Mouse (Mus musculus) heart, postnatal 4 days (tissue): ENCODE measurements at regions not wholly inside any gene's neighbourhood (a gene's known extent, or its start where the extent isn't known, plus 50 kb on each side); places are given as distances from the start of the nearest gene placed in this dataset.

Source experiments
- DNase-seq: peaks from one replicate; pipeline ENCODE4 v3.0.0; 2021

DNA sequence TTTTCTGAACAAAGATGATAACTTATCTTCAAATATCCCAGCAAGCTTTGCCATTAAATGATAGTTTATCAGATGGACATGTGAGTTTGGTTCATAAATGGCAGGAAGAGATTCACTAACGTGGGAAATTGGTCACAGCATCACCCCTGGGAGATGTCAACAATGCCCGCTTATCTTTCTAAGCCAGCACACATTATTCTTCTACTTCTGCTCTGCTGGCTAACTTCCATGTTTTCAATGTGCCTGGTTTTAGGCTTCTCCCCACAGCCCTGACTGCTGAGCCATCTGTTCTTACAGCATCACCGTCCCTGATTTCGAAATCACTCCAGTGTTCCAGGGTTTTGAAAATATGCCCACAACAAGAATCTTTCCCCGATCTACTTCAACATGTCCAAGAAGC is 2175.4 kb downstream of the 9330182O14Rik start:
- no peak for DNase-seq

DNA sequence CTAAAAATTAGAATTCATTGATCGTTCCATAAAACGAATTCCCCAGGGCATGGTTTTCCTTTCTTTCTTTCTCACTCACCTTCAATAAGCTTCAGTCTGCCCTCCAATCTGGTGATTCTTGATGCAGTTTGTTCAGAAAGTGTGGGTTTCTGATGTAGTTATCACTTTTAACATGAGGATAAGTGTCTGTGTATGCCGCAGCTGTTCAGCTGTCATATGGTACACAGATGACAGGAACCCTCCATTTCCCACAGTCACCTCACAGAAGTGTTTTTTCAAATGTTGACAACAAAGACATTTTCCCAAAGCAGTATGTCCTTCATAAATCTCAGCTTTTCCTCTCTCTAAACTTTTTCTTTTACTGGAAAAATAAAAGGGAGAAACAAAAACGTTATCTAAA is 2177.0 kb downstream of the 9330182O14Rik start:
- no peak for DNase-seq

DNA sequence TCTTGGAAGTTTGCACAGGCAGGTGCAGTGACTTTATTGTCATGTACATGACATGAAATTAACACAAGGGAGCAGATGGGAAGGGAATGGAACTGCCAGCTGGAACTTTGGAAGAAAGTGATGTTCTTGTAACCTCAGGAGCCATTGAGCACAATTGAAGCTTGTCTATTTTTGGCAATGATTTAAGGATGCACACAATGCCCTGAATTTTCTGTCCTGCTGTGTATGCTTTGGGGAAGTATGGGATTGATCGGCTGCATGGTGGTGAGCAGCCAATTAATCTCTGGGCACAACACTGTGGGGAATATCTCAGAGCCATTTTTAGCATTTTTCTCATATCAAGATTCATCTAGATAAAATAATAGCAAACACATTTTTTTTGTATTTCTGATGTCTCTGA is 2186.2 kb downstream of the 9330182O14Rik start:
- no peak for DNase-seq

DNA sequence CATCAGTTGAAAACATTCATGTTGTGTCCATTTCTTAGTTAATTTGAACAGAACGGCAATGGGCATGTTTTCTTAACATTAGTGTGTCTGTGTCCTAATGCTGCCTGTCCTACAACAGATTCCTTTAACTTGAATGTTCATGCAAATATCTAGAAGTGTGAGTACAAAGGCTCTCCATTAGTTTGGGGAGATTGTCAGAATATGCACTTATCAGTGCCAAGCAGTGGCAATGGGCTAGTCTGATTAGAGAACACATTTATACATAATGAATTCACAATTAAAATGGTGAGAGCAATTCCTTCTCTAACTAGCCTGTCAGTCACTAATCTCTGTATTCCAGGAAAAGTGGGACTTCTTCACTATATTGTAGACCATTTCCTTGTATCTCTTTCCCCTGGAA is 2188.8 kb downstream of the 9330182O14Rik start:
- DNase-seq, result no peak

DNA sequence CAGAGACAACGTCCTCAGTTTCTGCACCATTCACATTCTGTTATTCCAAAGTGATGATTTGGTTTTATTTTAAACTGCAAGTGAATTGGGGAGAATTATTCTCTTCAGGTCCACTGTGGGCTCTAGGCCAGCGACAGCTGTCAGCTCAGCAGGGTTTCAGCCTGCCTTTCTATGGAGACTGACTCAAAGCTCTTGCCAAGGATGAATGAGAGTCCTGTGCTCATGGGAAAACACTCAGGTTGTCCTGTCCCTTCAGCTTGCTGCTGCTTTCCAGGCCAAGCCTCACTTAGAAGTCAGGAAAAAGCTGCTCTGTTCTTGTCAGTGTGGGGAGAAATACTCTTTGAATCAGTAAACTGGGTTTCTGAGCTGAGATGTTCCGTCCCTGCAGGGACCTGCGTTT is 2191.1 kb downstream of the 9330182O14Rik start:
- DNase-seq, result no peak

DNA sequence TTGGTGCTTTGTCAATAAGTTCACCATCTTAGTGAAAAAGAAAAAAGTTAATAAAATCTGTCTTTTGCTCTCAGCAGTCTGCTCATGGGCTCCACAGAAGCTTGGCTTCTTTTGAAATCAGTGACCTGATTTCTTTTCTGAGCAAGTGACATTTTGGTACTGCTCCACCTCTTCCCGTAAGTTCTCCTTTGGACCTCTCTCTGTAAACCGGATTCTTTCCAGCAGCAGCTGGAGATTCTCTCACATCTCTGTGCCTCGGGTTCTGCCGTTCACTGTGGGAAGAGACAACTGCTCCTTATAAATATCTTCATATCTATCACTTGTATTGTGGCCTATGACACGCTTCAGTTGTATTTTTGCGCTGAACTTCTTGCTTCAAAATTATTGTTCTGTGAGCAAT is 2194.4 kb downstream of the 9330182O14Rik start:
- no peak for DNase-seq

DNA sequence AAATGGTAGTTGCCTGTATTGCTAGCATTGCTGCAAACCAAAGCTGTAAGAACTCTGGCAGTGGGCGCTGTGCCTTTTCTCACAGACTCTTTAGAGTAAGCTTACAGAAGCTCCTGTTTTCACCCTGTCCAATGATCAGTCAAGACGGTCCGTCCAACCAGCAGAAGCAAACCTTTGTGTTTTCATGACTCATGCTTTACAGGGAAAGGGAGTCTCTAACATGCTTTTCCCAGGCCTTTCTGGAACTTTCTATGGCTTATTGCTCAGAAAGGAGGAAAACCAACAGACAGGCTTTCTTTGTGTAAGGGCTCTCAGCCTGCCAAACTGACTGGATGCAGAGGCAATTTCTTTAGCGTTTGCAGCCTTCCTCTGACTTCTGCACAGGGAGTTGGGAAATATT is 2195.6 kb downstream of the 9330182O14Rik start:
- peak; percentile 12 for DNase-seq

DNA sequence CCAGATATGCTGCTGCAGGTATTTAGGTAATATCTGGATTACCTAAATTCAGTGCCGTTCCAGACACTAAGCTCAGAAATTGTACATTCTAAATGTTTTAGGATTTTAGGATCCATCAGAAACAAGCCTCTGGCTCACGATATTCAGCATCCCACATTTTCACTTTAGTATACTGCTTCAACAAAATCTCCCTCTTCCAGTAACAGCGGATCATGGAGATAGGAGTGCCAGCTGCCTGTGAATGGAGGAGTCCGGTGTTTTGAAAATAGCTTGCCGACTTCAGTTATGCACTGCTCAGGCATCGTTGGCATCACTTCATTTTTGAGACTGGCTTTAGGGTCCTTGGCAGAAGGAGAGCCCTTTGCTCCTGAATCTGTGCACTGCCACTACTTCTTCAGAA is 2199.5 kb downstream of the 9330182O14Rik start:
- no peak for DNase-seq

DNA sequence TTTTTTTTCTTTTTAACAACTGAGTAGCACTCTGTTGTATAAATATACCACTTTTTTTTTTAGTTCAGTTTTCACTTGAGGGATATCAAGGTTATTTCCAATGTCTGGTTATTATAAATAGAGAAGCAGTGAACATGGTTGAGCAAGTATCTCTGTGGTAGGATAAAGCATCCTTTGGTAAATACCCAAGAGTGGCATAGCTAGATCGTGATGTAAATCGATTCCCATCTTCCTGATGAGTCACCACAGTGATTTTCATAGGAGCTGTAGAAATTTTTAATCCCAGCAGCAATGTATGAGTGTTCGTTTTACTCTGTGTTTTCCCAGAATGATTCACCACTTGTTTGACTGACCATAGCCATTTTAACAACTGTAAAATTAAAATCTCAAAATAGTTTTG is 2212.0 kb downstream of the 9330182O14Rik start:
- no peak for DNase-seq

DNA sequence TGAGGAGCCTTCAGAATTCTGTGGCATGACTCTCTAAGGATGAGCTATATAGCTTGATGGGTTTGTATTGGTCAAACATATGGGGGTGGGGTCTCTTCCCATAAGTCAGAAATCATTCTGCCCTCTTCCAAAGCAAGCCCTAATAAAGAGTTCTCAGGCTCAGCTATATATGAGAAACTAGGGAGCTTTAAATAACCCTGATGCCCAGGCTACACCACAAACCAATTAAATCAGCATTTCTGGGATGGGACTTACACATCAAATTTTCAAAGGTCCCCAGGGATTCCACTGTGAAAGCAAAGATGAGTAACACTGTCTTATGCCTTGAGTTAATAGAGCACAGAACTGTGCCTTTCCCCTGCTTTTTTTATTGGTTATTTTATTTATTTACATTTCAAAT is 2227.7 kb downstream of the 9330182O14Rik start:
- no peak for DNase-seq

DNA sequence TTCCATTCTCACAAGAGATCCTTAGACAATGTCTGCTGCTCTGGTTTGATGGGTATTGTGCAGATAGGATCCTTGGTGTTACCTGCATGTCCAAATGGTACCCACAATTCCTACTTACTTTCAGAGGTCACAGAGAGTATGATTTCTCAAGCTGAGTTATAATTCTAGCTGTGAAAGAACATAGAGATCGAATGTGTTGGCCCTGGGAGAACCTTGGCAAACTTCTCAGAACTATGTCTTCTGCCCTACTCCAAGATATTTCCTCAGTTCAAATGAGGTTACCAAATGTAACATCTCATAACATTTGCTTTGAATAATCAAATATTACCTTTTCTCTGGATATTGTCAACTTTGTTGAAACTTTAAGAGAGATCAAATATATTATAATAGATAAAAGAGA is 2230.8 kb downstream of the 9330182O14Rik start:
- no peak for DNase-seq

DNA sequence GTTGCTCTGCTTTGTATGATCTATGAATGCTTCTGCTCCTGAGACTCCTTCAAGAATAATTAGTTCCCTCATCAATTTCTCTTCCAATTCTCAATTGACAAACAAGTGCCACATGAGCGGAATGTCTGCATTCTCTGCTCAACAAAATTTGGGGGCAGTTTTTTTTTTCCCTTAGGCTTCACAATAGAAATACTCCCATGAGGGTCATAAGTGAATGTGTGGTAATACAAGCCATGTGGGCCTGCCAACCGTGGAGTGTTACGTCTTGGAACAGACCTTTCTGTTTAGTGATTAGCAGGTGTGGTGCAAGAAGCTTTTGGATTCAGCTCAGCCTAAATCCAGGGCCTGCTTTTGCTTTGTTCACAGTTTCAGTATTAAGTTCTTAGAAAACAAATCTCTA is 2232.6 kb downstream of the 9330182O14Rik start:
- DNase-seq, result no peak

DNA sequence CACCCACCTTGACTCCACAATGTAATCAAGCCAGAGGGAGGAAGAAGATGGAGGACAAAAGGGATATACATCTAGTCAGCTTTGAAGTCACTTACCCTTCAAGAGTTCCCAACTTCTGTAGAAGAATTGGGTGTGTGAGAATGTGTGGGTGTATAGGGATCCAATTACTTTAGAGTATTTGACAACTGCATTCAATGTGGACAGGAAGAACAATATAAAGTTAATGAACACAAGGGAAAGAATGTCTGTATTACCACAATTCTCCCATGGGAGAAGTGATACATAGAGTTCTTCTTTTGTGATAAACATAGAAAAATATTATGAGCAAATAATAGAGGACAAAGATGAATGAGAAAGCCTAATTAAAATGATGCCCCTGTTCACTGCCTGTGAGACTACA is 2235.4 kb downstream of the 9330182O14Rik start:
- DNase-seq, result no peak

DNA sequence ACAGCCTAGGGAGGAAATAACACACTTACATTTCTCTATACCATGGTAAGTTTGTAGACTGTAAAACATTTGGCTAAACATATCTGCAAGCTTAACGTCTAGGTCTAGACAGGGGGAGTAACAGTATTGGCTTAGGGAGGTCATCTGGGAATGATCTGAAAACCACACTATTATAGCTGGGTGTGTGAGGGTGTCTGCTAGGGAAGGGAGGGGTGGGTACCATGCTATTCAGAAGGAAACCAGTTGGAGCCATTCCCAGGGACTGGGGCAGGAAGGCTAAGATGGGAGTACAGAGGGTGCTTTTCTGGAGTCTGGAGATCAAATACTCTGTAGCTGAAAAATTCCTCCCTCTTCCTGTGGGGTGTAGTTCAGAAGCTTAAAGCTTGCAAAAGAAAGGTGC is 2235.9 kb downstream of the 9330182O14Rik start:
- DNase-seq, result no peak

DNA sequence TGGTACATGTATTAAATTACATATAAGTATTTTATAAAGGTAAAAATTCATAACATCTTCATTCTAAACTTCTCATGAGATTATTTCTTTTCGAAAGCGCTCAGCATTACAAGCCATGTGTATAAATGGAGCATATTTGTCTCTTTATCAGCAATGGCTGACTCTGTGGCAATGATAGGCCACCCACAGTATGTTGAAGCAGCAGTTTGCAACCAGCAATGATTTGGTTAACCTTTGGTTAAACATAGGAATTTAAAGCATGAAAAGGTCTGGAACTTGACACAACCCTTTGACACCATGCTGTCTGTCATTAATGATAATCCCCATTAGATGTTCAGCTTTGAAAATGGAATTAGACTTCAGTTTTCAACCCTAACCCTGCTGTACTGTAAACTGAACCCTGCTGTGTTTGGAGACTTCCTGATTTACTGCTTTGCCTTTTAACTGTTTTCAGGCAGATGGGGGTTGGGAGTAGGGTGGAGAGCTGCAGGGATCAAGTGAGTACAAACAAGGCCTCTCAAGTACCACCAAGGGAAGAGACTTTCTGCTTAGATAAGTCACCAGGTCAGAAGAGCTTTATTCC is 2238.6 kb downstream of the 9330182O14Rik start:
- no peak for DNase-seq
